Mouse (Mus musculus) liver, adult 2 months (tissue): Measurements from ENCODE around the gene Tcf7l1. TPM values are rescaled to one million over a fixed set of nuclear protein-coding genes. Genes with fewer than 3 reads are reported as not detected.

Source experiments
- DNase-seq: peaks from one replicate; pipeline ENCODE4 v3.0.0-alpha.2; 2011; ENCODE audit warnings: low read depth, low spot score; ENCODE audit errors: extremely low read depth
- H3K27ac ChIP-seq: fragments of 200-500 bp; replicated peaks from 2 replicates; pipeline ENCODE4 v1.5.1; 2012; ENCODE audit warnings: low read depth, mild to moderate bottlenecking, control low read depth, inconsistent platforms, low read length; ENCODE audit not compliant: insufficient read depth
- H3K27me3 ChIP-seq: fragments of 200-500 bp; 2 replicates; pipeline ENCODE4 v1.6.1; 2012; ENCODE audit warnings: mild to moderate bottlenecking, moderate library complexity, low read length, inconsistent platforms; ENCODE audit not compliant: control insufficient read depth, insufficient read depth
- H3K36me3 ChIP-seq: fragments of 200-500 bp; 2 replicates; pipeline ENCODE4 v1.6.1; 2012; ENCODE audit warnings: low read length, inconsistent platforms; ENCODE audit not compliant: control insufficient read depth, insufficient read depth
- H3K4me1 ChIP-seq: fragments of 200-500 bp; 2 replicates; pipeline ENCODE4 v1.6.1; 2011; ENCODE audit warnings: low read length; ENCODE audit not compliant: control insufficient read depth, insufficient read depth
- H3K4me3 ChIP-seq: fragments of 200-500 bp; 2 replicates; pipeline ENCODE4 v1.5.1; 2011; ENCODE audit warnings: low read depth, mild to moderate bottlenecking, control low read depth, low read length, moderate library complexity; ENCODE audit not compliant: insufficient read depth
- H3K79me2 ChIP-seq: fragments of 200-500 bp; 2 replicates; pipeline ENCODE4 v1.6.1; 2012; ENCODE audit warnings: inconsistent platforms, mild to moderate bottlenecking, low read length, moderate library complexity; ENCODE audit not compliant: control insufficient read depth, insufficient read depth
- H3K9ac ChIP-seq: fragments of 200-500 bp; 2 replicates; pipeline ENCODE4 v1.6.1; 2012; ENCODE audit warnings: low read depth, mild to moderate bottlenecking, control low read depth, inconsistent platforms, low read length
- CTCF ChIP-seq: fragments of 200-500 bp; IDR thresholded peaks from 2 replicates; pipeline ENCODE4 v1.5.1; 2011; ENCODE audit warnings: low read depth, low read length, control low read depth
- POLR2A ChIP-seq: fragments of 200-500 bp; IDR thresholded peaks from 2 replicates; pipeline ENCODE4 v1.6.1; 2011; ENCODE audit warnings: low read length, control low read depth; ENCODE audit not compliant: insufficient read depth; ENCODE audit errors: extremely low read depth
- WGBS: fragments of 180-500 bp; shearing (Covaris S2); methylation state at CpG from one replicate; pipeline ENCODE4 v1.1.7; 2018; 5-methylcytosine and 5-hydroxymethylcytosine counted together
- polyA plus RNA-seq: library from polyadenylated mRNA; depleted of rRNA; stranded (reverse); fragments of >200 nt; gene quantifications from 2 replicates; pipeline ENCODE4 v1.2.3, GENCODE M21; 2012
- total RNA-seq: library from RNA; depleted of rRNA; stranded (reverse); fragments of >200 nt; gene quantifications from 2 replicates; pipeline ENCODE4 v1.2.3, GENCODE M21; 2014

The Tcf7l1 gene
- total and polyA plus RNA-seq, 2 experiments, result 0.92 to 6.9 TPM

- TF ChIP-seq POLR2A (no peak), CTCF (no peak)
- Histone ChIP-seq H3K27ac (no peak overlapping the region), H3K4me3 (no peak overlapping the region), H3K4me1 (peaks cover 11% of the 10 kb centered on the region), H3K36me3 (no peaks in the 10 kb centered on the region), H3K27me3 (no peaks in the 10 kb centered on the region), H3K79me2 (no peaks in the 10 kb centered on the region), H3K9ac (no peak overlapping the region)
- DNase-seq, result no peak
- 24% methylated on average over 3 of the region's 3 CpGs for WGBS
Measured at GRCm38 (mm10) chr6:72808342-72808741, 19.3 kb upstream of the Tcf7l1 start.

GRCm38 (mm10) chr6:72803669-72804068 lies 14.6 kb upstream of the Tcf7l1 start:
- no peak overlapping the region for H3K4me3 ChIP-seq
- no peak for TF ChIP-seq CTCF
- no peak for TF ChIP-seq POLR2A
- H3K27ac ChIP-seq, result no peak overlapping the region
- WGBS, result 37% methylated on average over 6 of the region's 6 CpGs
- peak; percentile 39 for DNase-seq
- no peaks in the 10 kb centered on the region for H3K27me3 ChIP-seq
- H3K4me1 ChIP-seq, result peaks cover 4% of the 10 kb centered on the region; the same call in 1 of the 2 replicates
- H3K36me3 ChIP-seq, result no peaks in the 10 kb centered on the region
- no peaks in the 10 kb centered on the region for H3K79me2 ChIP-seq
- no peak overlapping the region for H3K9ac ChIP-seq

GRCm38 (mm10) chr6:72802119-72802518 lies 13.1 kb upstream of the Tcf7l1 start:
- H3K9ac ChIP-seq, result no peak overlapping the region
- H3K79me2 ChIP-seq, result no peaks in the 10 kb centered on the region
- H3K36me3 ChIP-seq, result no peaks in the 10 kb centered on the region
- no peaks in the 10 kb centered on the region for H3K27me3 ChIP-seq
- peak; percentile 60 for DNase-seq
- TF ChIP-seq CTCF (no peak), POLR2A (no peak)
- 51% methylated on average over 6 of the region's 6 CpGs for WGBS
- no peak overlapping the region for H3K4me3 ChIP-seq
- H3K4me1 ChIP-seq, result peaks cover 4% of the 10 kb centered on the region; the same call in 1 of the 2 replicates
- no peak overlapping the region for H3K27ac ChIP-seq

- Histone ChIP-seq H3K4me3 (no peak overlapping the region), H3K27me3 (no peaks in the 10 kb centered on the region), H3K36me3 (no peaks in the 10 kb centered on the region), H3K27ac (no peak overlapping the region), H3K4me1 (peaks cover 4% of the 10 kb centered on the region; the same call in 1 of the 2 replicates), H3K79me2 (no peaks in the 10 kb centered on the region), H3K9ac (no peak overlapping the region)
- TF ChIP-seq CTCF (no peak), POLR2A (no peak)
- WGBS, result 77% methylated on average over 2 of the region's 2 CpGs
- DNase-seq, result no peak
Measured at GRCm38 (mm10) chr6:72800641-72801040, 11.6 kb upstream of the Tcf7l1 start.

- H3K4me1 ChIP-seq, result no peaks in the 10 kb centered on the region
- H3K27ac ChIP-seq, result no peak overlapping the region
- H3K4me3 ChIP-seq, result no peak overlapping the region
- no peaks in the 10 kb centered on the region for H3K27me3 ChIP-seq
- TF ChIP-seq CTCF, result no peak
- no peak for TF ChIP-seq POLR2A
- H3K79me2 ChIP-seq, result no peaks in the 10 kb centered on the region
- no peak for DNase-seq
- no peaks in the 10 kb centered on the region for H3K36me3 ChIP-seq
- no peak overlapping the region for H3K9ac ChIP-seq
Measured at GRCm38 (mm10) chr6:72797763-72798162, 8.7 kb upstream of the Tcf7l1 start.

GRCm38 (mm10) chr6:72795444-72795843 lies 6.4 kb upstream of the Tcf7l1 start:
- no peaks in the 10 kb centered on the region for H3K27me3 ChIP-seq
- H3K9ac ChIP-seq, result no peak overlapping the region
- no peaks in the 10 kb centered on the region for H3K79me2 ChIP-seq
- no peak overlapping the region for H3K27ac ChIP-seq
- DNase-seq, result no peak
- H3K4me3 ChIP-seq, result no peak overlapping the region
- H3K4me1 ChIP-seq, result no peaks in the 10 kb centered on the region
- TF ChIP-seq CTCF (no peak), POLR2A (no peak)
- H3K36me3 ChIP-seq, result no peaks in the 10 kb centered on the region
- WGBS, result 82% methylated on average over 16 of the region's 16 CpGs
